Mouse (Mus musculus) right cerebral cortex, postnatal 14 days (tissue): ENCODE measurements around the gene Tspan9.
A peak's percentile ranks its signal among the peaks of the same experiment; 100 is the strongest.

Experiments
- DNase-seq: peaks from one replicate; pipeline ENCODE4 v3.0.0; 2022

Gene Tspan9

DNA sequence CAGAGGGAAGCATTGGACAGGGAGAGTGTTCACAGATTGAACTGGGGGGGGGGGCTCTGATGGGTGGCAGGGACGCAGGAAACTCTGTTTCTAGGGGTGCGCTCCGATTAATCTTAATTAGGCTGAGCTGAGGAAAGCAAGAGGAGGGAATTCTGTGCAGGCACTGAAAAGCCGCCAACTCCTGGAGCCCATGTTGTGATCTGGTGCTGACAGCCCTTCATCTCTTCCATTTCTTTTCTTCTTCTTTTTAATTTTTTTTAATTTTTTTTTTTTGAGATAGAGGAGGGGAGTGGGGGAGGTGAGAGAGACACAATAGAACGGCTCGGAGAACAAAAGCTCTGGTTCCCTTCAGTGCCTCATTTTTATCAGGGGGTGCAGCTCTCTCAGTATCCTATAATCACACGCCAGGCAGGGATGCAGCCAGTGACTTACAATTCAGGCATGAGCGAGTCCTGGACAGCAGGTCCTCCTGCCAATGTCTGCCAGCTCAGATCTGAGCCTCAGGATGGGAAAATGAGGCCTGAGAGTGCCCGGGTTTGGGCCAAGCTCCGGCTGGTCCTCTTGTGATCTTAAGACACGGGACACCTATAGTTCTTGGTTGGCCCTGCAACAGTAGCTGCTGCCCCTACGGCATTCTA lies 72.4 kb downstream of the Tspan9 start:
- no peak for DNase-seq

DNA sequence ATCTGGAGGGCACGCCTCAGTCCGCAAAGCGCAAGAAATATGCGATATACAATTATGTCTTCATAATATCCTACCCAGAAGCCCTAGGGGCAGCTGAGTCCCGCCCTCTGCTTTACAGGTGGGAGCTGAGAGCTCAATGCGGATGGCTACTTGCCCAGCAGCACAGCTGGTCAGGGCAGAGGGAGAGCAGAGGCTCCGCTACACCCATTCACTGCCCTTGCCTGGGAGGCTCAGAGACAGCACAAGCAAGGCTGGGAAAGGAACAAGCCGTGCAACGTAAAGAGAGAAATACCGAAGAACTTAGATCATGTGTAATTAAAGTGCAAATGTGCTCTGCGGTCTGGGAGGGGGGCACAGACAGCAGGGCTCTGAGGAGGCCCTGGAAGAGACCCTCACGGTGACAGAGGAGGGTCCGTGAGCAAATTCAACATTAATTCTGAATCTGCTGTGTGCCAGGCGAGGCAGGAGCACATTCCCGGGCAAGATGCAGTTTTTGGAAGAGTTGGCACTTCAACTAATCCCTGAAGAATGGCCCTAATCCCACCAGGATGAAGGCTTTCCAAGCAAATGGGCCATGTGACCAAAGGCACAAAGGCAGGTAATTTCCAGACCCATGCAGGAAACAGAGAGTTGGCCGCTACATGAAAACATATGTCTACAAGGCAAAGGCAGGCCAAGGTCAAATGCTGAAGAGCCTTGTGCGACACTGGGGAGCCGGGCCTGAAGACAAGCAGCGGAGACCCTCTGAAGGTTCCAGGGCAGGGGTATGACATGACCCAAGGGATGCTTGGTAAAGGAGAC lies 73.1 kb downstream of the Tspan9 start:
- DNase-seq = no peak

GRCm38 (mm10) chr6:128068144-128068543 lies 75.2 kb downstream of the Tspan9 start:
- no peak for DNase-seq

GRCm38 (mm10) chr6:128065982-128066381 lies 77.4 kb downstream of the Tspan9 start:
- DNase-seq = no peak

DNA sequence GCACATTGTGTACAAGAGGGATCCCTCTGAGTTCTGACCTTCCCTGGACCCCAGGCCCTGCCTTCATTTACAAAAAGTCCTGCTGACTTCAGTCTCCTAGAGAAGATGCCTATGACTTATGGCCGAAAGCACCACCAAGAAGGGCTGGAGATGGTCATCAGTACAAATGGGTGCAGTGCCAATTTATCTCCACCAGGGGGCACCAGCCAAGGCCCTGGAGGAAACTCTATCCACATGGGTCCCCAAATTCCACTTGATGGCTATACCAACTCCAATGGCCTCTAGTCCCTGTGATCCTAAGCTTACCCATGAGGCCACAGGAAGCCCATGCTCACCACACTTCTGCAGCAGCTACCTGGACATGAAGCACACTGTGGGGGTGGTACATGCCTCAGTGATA lies 79.9 kb downstream of the Tspan9 start:
- DNase-seq = no peak

DNA sequence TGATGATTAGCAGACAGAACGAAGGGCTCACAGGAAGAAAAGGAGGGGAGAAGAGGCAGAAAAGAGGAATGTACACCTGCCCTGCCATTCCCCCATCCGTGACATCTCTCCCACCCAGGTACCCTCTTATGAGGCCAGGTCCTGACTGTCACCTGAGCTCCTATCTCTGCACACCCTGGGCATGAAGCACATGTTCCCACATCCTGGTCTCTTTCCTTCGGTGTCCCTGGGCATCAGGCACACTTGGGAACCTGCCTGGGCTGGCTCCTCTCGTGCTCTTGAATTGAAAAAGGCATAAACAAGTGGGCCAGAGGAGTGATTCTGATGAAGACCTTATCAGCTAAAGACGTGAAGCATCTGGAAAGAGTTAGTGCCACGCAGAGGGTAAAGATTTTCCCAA lies 80.6 kb downstream of the Tspan9 start:
- no peak for DNase-seq

- DNase-seq = no peak
These were observed 81.2 kb downstream of the Tspan9 start for GRCm38 (mm10) chr6:128062216-128062615.

- no peak for DNase-seq
These were observed 82.1 kb downstream of the Tspan9 start for GRCm38 (mm10) chr6:128061342-128061741.

GRCm38 (mm10) chr6:128058570-128058969 lies 84.8 kb downstream of the Tspan9 start:
- no peak for DNase-seq

GRCm38 (mm10) chr6:128058157-128058556 lies 85.2 kb downstream of the Tspan9 start:
- DNase-seq = no peak

GRCm38 (mm10) chr6:128053000-128053732 lies 90.2 kb downstream of the Tspan9 start:
- no peak for DNase-seq

DNA sequence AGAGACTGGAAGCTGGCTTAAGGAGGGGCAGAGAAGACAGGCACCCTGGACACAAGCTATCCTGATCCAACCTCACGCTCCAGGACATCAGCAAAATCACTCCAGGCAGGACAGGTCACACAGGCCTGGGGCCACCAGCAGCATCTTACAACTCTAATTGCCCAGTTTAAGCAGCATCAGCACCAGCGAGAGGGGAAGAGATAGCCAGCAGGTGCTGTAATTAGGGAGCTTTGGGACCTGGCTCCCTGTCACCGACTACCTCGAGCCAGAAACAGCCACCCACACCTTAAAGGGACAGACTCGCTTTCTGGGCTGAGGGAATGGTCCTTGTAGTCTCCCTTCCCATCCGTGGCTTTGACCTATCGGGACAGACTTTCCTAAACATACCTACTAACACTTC lies 95.7 kb downstream of the Tspan9 start:
- no peak for DNase-seq

DNA sequence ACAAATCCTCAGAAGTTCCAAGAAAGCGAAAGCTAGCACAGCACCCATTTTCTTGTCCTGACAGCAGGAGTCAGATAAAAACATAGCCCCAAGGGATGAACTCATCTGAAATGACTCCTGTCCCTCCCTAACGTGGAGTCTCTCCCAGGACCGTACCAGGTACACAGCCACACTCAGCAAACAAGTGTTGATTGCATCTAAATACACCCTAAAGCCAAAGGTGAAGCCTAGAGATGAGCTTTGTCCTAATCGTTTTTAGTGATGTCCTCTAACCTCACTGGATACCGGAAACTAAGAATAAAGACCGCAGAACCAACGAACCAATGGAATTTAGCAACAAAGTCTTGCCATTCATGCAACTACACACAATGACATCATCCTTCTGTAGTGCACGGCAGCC lies 96.2 kb downstream of the Tspan9 start:
- no peak for DNase-seq

DNA sequence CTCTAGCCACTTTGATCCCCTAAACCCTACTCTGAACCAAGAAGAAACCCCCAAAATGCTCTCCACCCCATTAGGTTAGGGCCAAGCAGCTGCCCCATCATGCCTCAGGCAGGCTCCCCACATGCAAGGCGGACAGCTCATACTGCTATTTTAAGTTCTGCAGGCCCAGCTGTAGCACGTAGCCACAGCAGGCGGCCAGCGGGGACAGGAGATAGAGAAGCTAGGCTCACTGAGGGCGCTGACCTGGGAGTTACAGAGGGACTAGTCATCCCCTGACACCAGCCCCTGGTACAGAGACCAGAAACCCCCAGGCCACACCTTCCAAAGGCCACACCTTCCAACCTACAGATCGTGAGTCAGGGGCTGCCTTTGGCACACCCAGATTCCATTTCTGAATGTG lies 96.6 kb downstream of the Tspan9 start:
- DNase-seq = no peak

DNA sequence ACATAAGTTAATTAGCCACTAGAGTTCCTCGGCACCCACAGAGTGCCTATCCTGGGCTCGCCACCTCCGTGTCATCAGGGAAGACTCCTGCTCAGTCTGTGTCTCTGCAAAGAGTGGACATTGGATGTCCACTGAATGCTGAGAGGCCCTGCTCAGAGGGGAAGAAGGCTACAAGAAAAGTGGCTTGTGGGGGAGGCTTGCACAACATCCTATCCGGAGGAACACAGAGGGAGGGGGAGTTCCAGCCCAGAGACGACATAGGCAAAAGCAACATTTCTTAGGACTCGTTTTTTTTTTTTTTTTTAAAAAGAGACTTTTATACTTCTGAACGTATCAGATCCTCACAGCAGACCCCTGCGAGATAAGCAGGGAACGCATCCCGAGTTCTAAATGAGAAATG lies 98.7 kb downstream of the Tspan9 start:
- DNase-seq = no peak

DNA sequence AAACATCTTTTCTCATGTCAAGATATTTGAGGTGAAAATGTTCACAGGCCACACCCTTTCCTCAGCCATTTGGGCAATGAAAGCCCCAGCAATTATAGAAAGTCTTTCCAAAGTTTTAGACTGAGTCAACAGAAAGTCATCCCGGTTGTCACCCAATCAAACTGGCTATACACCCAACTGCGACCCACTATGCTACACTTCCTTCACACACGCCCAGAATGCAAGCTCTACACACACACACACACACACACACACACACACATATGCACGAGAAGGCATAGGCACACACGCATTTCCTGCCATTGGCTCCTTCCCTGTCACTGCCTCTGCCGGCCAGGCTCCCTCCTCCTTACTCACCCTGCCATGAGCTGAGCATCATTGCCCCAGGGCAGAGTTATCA lies 99.9 kb downstream of the Tspan9 start:
- no peak for DNase-seq

- DNase-seq = no peak
These were observed 101.6 kb downstream of the Tspan9 start for GRCm38 (mm10) chr6:128041836-128042235.

- DNase-seq = no peak
These were observed 104.2 kb downstream of the Tspan9 start for GRCm38 (mm10) chr6:128039077-128039766.

GRCm38 (mm10) chr6:128038568-128038967 lies 104.8 kb downstream of the Tspan9 start:
- DNase-seq = no peak

GRCm38 (mm10) chr6:128036597-128036996 lies 106.8 kb downstream of the Tspan9 start:
- no peak for DNase-seq

DNA sequence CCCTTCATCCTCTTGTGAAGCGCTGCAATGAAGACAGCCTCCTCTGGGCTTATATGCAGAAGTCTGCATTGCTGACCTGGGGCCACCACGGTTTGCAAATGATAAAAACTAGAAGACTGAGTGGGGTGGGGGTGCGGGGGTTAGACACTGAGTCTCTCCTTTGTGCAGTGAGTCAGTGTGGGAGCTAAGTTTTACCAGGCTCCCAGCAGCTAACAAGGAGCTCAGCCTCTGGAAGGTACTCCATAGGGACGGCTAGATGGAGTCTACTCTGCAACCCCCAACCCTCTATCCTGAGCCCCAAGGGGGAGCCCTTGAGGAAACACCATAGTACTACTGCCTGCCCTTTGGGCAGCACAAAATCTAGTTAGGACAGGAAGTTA lies 107.5 kb downstream of the Tspan9 start:
- DNase-seq = no peak

- peak; percentile 74 for DNase-seq
These were observed 108.0 kb downstream of the Tspan9 start for GRCm38 (mm10) chr6:128035250-128035929.
